Mouse (Mus musculus) retina, postnatal 7 days (tissue): ENCODE measurements around the gene Aldh9a1.

Experiments used
- DNase-seq: peaks from one replicate; pipeline ENCODE4 v3.0.0-alpha.2; 2012; ENCODE audit warnings: low read depth, low spot score

Gene Aldh9a1

GRCm38 (mm10) chr1:167384156-167384555 lies 34.4 kb downstream of the Aldh9a1 start:
- no peak for DNase-seq

- DNase-seq = no peak
Measured at GRCm38 (mm10) chr1:167385211-167385610, 35.4 kb downstream of the Aldh9a1 start.

GRCm38 (mm10) chr1:167385636-167386035 lies 35.8 kb downstream of the Aldh9a1 start:
- DNase-seq = no peak

- DNase-seq = no peak
Measured at GRCm38 (mm10) chr1:167386466-167386865, 36.7 kb downstream of the Aldh9a1 start.

- DNase-seq = no peak
Measured at GRCm38 (mm10) chr1:167387310-167387709, 37.5 kb downstream of the Aldh9a1 start.

GRCm38 (mm10) chr1:167387796-167388195 lies 38.0 kb downstream of the Aldh9a1 start:
- no peak for DNase-seq

- no peak for DNase-seq
Measured at GRCm38 (mm10) chr1:167388571-167388970, 38.8 kb downstream of the Aldh9a1 start.

GRCm38 (mm10) chr1:167389584-167389983 lies 39.8 kb downstream of the Aldh9a1 start:
- DNase-seq = no peak

- no peak for DNase-seq
Measured at GRCm38 (mm10) chr1:167390381-167390780, 40.6 kb downstream of the Aldh9a1 start.

GRCm38 (mm10) chr1:167391241-167391640 lies 41.5 kb downstream of the Aldh9a1 start:
- DNase-seq = no peak

GRCm38 (mm10) chr1:167392031-167392640 lies 42.3 kb downstream of the Aldh9a1 start:
- DNase-seq = no peak

GRCm38 (mm10) chr1:167392687-167393086 lies 42.9 kb downstream of the Aldh9a1 start:
- DNase-seq = no peak

GRCm38 (mm10) chr1:167393281-167393680 lies 43.5 kb downstream of the Aldh9a1 start:
- peak; percentile 13 for DNase-seq

- peak; percentile 94 for DNase-seq
Measured at GRCm38 (mm10) chr1:167393683-167394492, 44.1 kb downstream of the Aldh9a1 start, which contains the start of gene Mgst3. Gene Mgst3, minus strand, starts transcription at chr1:167393841.

- DNase-seq = no peak
Measured at GRCm38 (mm10) chr1:167405237-167405636, 55.4 kb downstream of the Aldh9a1 start.

GRCm38 (mm10) chr1:167409601-167410000 lies 59.8 kb downstream of the Aldh9a1 start:
- DNase-seq = no peak

- DNase-seq = no peak
Measured at GRCm38 (mm10) chr1:167411991-167412715, 62.4 kb downstream of the Aldh9a1 start.

- DNase-seq = peak; percentile 65
Measured at GRCm38 (mm10) chr1:167414846-167415245, 65.1 kb downstream of the Aldh9a1 start.
